In the genomic region with DNA sequence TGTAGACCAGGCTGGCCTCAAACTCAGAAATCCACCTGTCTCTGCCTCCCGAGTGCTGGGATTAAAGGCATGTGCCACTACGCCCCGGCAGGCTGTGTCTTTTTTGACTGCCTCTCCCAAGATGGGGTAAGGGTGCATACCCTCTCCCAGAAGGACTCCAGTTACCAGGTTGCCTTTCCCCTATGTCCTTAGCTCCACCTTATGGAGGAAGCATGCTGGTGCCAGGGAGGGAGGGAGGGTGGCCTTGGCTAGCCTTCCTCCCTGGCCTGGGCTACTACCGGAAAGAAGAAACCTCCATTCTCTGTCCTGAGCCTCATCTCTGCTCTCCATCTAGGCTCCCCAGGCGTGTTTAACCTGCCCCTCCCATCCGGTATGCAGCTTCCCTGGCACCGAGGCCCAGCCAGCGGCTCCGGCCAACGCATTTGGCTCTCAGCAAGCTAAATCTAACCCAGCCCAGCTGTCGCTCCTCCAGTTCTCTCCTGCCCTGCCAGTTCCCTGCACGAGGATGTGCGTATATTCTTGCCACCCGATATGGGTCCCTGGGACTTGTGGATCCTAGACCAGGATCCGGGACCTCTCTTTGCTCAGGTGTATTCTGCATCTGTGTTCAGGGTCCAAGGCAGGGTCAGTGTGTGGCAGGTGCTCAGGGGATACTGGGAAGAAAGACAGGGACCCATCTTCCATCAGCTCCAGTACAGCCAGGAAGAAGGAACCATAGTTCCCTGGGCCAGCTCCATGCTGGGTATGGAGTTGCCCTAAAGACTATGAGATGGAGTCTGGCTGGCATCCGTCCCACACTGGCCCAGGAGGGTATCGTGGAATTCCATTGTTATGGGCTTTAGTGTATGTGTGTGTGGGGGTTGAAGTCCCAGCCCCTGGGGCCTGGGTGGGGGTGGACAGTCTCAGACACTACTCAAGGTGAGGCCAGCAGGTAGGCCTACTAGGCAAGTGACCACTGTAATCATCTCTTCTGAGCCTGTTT, we compare ENCODE assay signal across 7 mouse cellular contexts. TPM values are rescaled to one million over a fixed set of nuclear protein-coding genes. Genes with fewer than 3 reads are reported as not detected.
DNase-seq lines count a peak whose midpoint lies in the region; ATAC-seq and TF ChIP-seq lines count a peak whose summit lies in the region.

No protein-coding gene starts in this region.

- H3K4me1 ChIP-seq in MEL (ENCODE audit: control insufficient read depth in 1 of 2, insufficient read depth in 2 of 2, low read length in 2 of 2): peaks cover 22 to 41% of the 10 kb centered on the region in 2 experiments
- peaks cover 17% of the 10 kb centered on the region for H3K4me1 ChIP-seq in forebrain, embryonic 11.5 days (replicated peaks; ENCODE audit: control insufficient read depth, insufficient read depth, low read length)

- H3K27ac ChIP-seq in MEL (ENCODE audit: control insufficient read depth, low read depth, low read length): no peak overlapping the region
- no peak overlapping the region for H3K27ac ChIP-seq in forebrain, embryonic 11.5 days (ENCODE audit: low read depth, low read length)

- DNase-seq in 3T3-L1 (ENCODE audit: low read depth, low spot score) (peak; percentile 62), MEL (ENCODE audit: low read depth, low spot score) (no peak)
- peak; percentile 45 for DNase-seq in forebrain, embryonic 11.5 days (ENCODE audit: low spot score)
- DNase-seq in heart, postnatal 14 days: peak; percentile 68 to 80
- DNase-seq in lung, adult 18-20 months: peak; percentile 85 to 91
- peak; percentile 56 for DNase-seq in urinary bladder, adult 2 months (ENCODE audit: low spot score)

- H3K9ac ChIP-seq in MEL (ENCODE audit: control insufficient read depth, low read depth, low read length, poor library complexity, severe bottlenecking): no peak overlapping the region
- H3K9ac ChIP-seq in forebrain, embryonic 11.5 days (ENCODE audit: low read length): no peak overlapping the region

- H3K79me2 ChIP-seq in MEL (ENCODE audit: control insufficient read depth, insufficient read depth, low read length, poor library complexity): no peaks in the 10 kb centered on the region

- TF ChIP-seq EP300 in MEL (IDR thresholded peaks at IDR 0.05; ENCODE audit: low read depth in 1 of 2, low read length in 2 of 2): no peak

- H3K4me3 ChIP-seq in MEL (ENCODE audit: control insufficient read depth in 1 of 2, insufficient read depth in 1 of 2, low read depth in 2 of 2, low read length in 2 of 2): no peak overlapping the region
- H3K4me3 ChIP-seq in forebrain, embryonic 11.5 days (ENCODE audit: low read depth, low read length): no peak overlapping the region

- intact Hi-C loops in heart, postnatal 14 days (cut with DNase I): no loop called here

- no peaks in the 10 kb centered on the region for H3K9me3 ChIP-seq in MEL (replicated peaks; ENCODE audit: insufficient read depth, low read length)
- H3K9me3 ChIP-seq in forebrain, embryonic 11.5 days (ENCODE audit: control insufficient read depth, low read length): no peaks in the 10 kb centered on the region

- ATAC-seq in forebrain, embryonic 11.5 days (replicated peaks; ENCODE audit: low FRiP score): no peak
- ATAC-seq in erythroid progenitor cell, adult 5-6 weeks (replicated peaks; ENCODE audit: low FRiP score, poor library complexity, severe bottlenecking): no peak

- TF ChIP-seq RAD21 in MEL (IDR thresholded peaks at IDR 0.05; ENCODE audit: low read depth, low read length): peak; percentile 14

- 0 out of 4 replicates have a peak, but pooled peaks cover 0 to 3% of the 10 kb centered on the region in 2 experiments for H3K27me3 ChIP-seq in MEL (ENCODE audit: control insufficient read depth in 1 of 2, insufficient read depth in 2 of 2, low read length in 2 of 2)
- H3K27me3 ChIP-seq in forebrain, embryonic 11.5 days (ENCODE audit: control insufficient read depth, insufficient read depth, low read length): no peaks in the 10 kb centered on the region

- peaks cover 0 to 30% of the 10 kb centered on the region in 2 experiments; a peak in 2 of 4 replicates for H3K36me3 ChIP-seq in MEL (ENCODE audit: control insufficient read depth in 1 of 2, insufficient read depth in 2 of 2, low read length in 2 of 2)
- H3K36me3 ChIP-seq in forebrain, embryonic 11.5 days (ENCODE audit: control insufficient read depth, insufficient read depth, low read length): no peaks in the 10 kb centered on the region

- 71% methylated on average over 17 of the region's 17 CpGs for WGBS in forebrain, embryonic 11.5 days

- TF ChIP-seq POLR2A in MEL (IDR thresholded peaks at IDR 0.05; ENCODE audit: control insufficient read depth in 1 of 2, insufficient read depth in 1 of 2, low read depth in 1 of 2, low read length in 2 of 2, poor library complexity in 1 of 2): no peak

- no peak overlapping the region for H3K4me2 ChIP-seq in forebrain, embryonic 11.5 days (ENCODE audit: low read depth, low read length, severe bottlenecking)

- TF ChIP-seq CTCF in MEL (IDR thresholded peaks at IDR 0.05 in 2 of 3, conservative IDR thresholded peaks at IDR 0.05 in 1 of 3; ENCODE audit: control insufficient read depth in 1 of 3, insufficient read depth in 1 of 3, low read depth in 2 of 3, low read length in 3 of 3, poor library complexity in 1 of 3, severe bottlenecking in 1 of 3): peak in 2 of 3 experiments; percentile 12 to 19; a peak in 2 of 6 replicates

TF ChIP-seq in MEL, 35 proteins besides CTCF, POLR2A, EP300 and RAD21:
- no peak for TF ChIP-seq JUND (IDR thresholded peaks at IDR 0.05; ENCODE audit: low read depth, low read length)
- no peak for TF ChIP-seq ZC3H11A (IDR thresholded peaks at IDR 0.05; ENCODE audit: low read depth, low read length)
- no peak for TF ChIP-seq BHLHE40 (IDR thresholded peaks at IDR 0.05; ENCODE audit: borderline replicate concordance, low read depth, low read length)
- TF ChIP-seq UBTF (IDR thresholded peaks at IDR 0.05; ENCODE audit: borderline replicate concordance, insufficient read depth, low read depth, low read length): no peak
- TF ChIP-seq NELFE (IDR thresholded peaks at IDR 0.05; ENCODE audit: low read depth, low read length): no peak
- no peak for TF ChIP-seq ZMIZ1 (IDR thresholded peaks at IDR 0.05; ENCODE audit: low read depth, low read length)
- no peak for TF ChIP-seq MAZ (IDR thresholded peaks at IDR 0.05; ENCODE audit: low read depth, low read length)
- no peak for TF ChIP-seq SIN3A (IDR thresholded peaks at IDR 0.05; ENCODE audit: low read length)
- no peak for TF ChIP-seq ZNF384 (IDR thresholded peaks at IDR 0.05; ENCODE audit: low read depth, low read length)
- no peak for TF ChIP-seq MXI1 (IDR thresholded peaks at IDR 0.05; ENCODE audit: low read depth, low read length)
TF ChIP-seq in MEL: peak in this region for 0.

RNA-seq across cellular contexts. Expression of a gene that starts 4.9 kb away (rescaled TPM):
- 13.3 and 18.9 TPM in 2 replicates for total RNA-seq in MEL (2012; rRNA removed)
- 10 to 100 TPM in 1 of 2 experiments, not detected in 1; 25.5 TPM for polyA plus RNA-seq in MEL (2012; ENCODE audit: insufficient read depth in 1 of 2, insufficient read length in 2 of 2, low read depth in 1 of 2, low replicate concordance in 2 of 2, missing spikeins in 1 of 2)
- polyA plus RNA-seq in forebrain, embryonic 11.5 days (2014; fragmentation: Nextera tagmentation; extraction: Ambion mirVana): 40.9 and 43.8 TPM in 2 replicates
- total RNA-seq in heart, postnatal 14 days (2021): 10 to 100 TPM; 33.4 to 35.7 TPM
- polyA plus RNA-seq in urinary bladder, adult 2 months (2012; rRNA removed): 87.1 and 92.1 TPM in 2 replicates
- total RNA-seq in erythroid progenitor cell, adult 5-6 weeks (2015; ENCODE audit: low replicate concordance): 7.6 and 10.1 TPM in 2 replicates
- 14.4 and 16.3 TPM in 2 replicates for total RNA-seq in erythroid progenitor cell, adult 5-6 weeks (2017; ENCODE audit: low replicate concordance)

RNA-seq across cellular contexts. Expression of a gene that starts 9.9 kb away (rescaled TPM):
- not detected in 2 replicates for total RNA-seq in MEL (2012; rRNA removed)
- polyA plus RNA-seq in MEL (2012; ENCODE audit: insufficient read depth in 1 of 2, insufficient read length in 2 of 2, low read depth in 1 of 2, low replicate concordance in 2 of 2, missing spikeins in 1 of 2): not detected
- 0.95 and 1.1 TPM in 2 replicates for polyA plus RNA-seq in forebrain, embryonic 11.5 days (2014; fragmentation: Nextera tagmentation; extraction: Ambion mirVana)
- total RNA-seq in heart, postnatal 14 days (2021): not detected
- 2.9 and 3.2 TPM in 2 replicates for polyA plus RNA-seq in urinary bladder, adult 2 months (2012; rRNA removed)
- total RNA-seq in erythroid progenitor cell, adult 5-6 weeks (2015; ENCODE audit: low replicate concordance): not detected in 2 replicates
- total RNA-seq in erythroid progenitor cell, adult 5-6 weeks (2017; ENCODE audit: low replicate concordance): not detected in 2 replicates

RNA-seq across cellular contexts. Expression of a gene that starts 43.8 kb away (rescaled TPM):
- total RNA-seq in MEL (2012; rRNA removed): 35.2 and 41.2 TPM in 2 replicates
- polyA plus RNA-seq in MEL (2012; ENCODE audit: insufficient read depth in 1 of 2, insufficient read length in 2 of 2, low read depth in 1 of 2, low replicate concordance in 2 of 2, missing spikeins in 1 of 2): 10 to 100 TPM in 1 of 2 experiments, not detected in 1; 30.9 TPM
- polyA plus RNA-seq in forebrain, embryonic 11.5 days (2014; fragmentation: Nextera tagmentation; extraction: Ambion mirVana): 32.3 and 34.8 TPM in 2 replicates
- 10 to 100 TPM; 18.7 to 19.7 TPM for total RNA-seq in heart, postnatal 14 days (2021)
- 25.0 and 33.0 TPM in 2 replicates for polyA plus RNA-seq in urinary bladder, adult 2 months (2012; rRNA removed)
- 1.3 TPM in 1 of 2 replicates, not detected in the other for total RNA-seq in erythroid progenitor cell, adult 5-6 weeks (2015; ENCODE audit: low replicate concordance)
- 2.6 and 4.9 TPM in 2 replicates for total RNA-seq in erythroid progenitor cell, adult 5-6 weeks (2017; ENCODE audit: low replicate concordance)

RNA-seq across cellular contexts. Expression of a gene that starts 57.1 kb away (rescaled TPM):
- 287 and 295 TPM in 2 replicates for total RNA-seq in MEL (2012; rRNA removed)
- 100 to 1,000 TPM in 1 of 2 experiments, not detected in 1; 312 TPM for polyA plus RNA-seq in MEL (2012; ENCODE audit: insufficient read depth in 1 of 2, insufficient read length in 2 of 2, low read depth in 1 of 2, low replicate concordance in 2 of 2, missing spikeins in 1 of 2)
- 200 and 207 TPM in 2 replicates for polyA plus RNA-seq in forebrain, embryonic 11.5 days (2014; fragmentation: Nextera tagmentation; extraction: Ambion mirVana)
- 10 to 100 TPM; 87.1 to 95.9 TPM for total RNA-seq in heart, postnatal 14 days (2021)
- 84.3 and 84.4 TPM in 2 replicates for polyA plus RNA-seq in urinary bladder, adult 2 months (2012; rRNA removed)
- 47.6 and 66.7 TPM in 2 replicates for total RNA-seq in erythroid progenitor cell, adult 5-6 weeks (2015; ENCODE audit: low replicate concordance)
- total RNA-seq in erythroid progenitor cell, adult 5-6 weeks (2017; ENCODE audit: low replicate concordance): 24.1 and 32.6 TPM in 2 replicates
